Mouse (Mus musculus): Measurements from ENCODE around the gene AI481877.

DNA sequence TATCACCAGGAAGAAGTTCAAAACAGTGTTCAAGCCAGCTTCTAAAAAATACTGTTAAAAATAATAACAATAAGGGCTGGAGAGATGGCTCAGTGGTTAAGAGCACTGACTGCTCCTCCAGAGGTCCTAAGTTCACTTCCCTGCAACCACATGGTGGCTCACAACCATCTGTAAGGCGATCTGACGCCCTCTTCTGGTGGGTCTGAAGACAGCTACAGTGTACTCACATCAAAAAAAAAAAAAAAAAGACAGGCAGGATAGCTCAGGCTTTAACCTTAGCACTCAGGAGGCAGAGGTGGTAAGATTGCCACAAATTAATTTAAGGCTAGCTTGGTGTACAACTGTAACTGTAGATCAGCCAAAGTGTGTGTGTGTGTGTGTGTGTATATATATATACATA, 138.2 kb downstream of the AI481877 start:
- peak; percentile 19; the same call in 1 of the 2 replicates for TF ChIP-seq CTCF (IDR thresholded peaks at IDR 0.05; ENCODE audit: extremely low read depth, insufficient read depth, low read length)
- no peak for TF ChIP-seq POLR2A (IDR thresholded peaks at IDR 0.05; ENCODE audit: extremely low read depth, insufficient read depth, low read length)
